Mouse (Mus musculus) adrenal gland, adult 2 months (tissue): Measurements from ENCODE around the gene Cox6a1. TPM values are rescaled to one million over a fixed set of nuclear protein-coding genes. Genes with fewer than 3 reads are reported as not detected.
A peak's percentile ranks its signal among the peaks of the same experiment; 100 is the strongest.

Source experiments
- DNase-seq: peaks from one replicate; pipeline ENCODE4 v3.0.0; 2021
- polyA plus RNA-seq: library from polyadenylated mRNA; depleted of rRNA; stranded (reverse); fragments of >200 nt; gene quantifications from 2 replicates; pipeline ENCODE4 v1.2.3, GENCODE M21; 2012; rRNA removed
- total RNA-seq, 2 experiments: library from RNA; stranded (reverse); gene quantifications; 2 replicates each; pipeline ENCODE4 v1.2.3; 2021

Cox6a1 gene
- total and polyA plus RNA-seq, 3 experiments: 1,468 to 4,255 (median 1,603) TPM

DNA sequence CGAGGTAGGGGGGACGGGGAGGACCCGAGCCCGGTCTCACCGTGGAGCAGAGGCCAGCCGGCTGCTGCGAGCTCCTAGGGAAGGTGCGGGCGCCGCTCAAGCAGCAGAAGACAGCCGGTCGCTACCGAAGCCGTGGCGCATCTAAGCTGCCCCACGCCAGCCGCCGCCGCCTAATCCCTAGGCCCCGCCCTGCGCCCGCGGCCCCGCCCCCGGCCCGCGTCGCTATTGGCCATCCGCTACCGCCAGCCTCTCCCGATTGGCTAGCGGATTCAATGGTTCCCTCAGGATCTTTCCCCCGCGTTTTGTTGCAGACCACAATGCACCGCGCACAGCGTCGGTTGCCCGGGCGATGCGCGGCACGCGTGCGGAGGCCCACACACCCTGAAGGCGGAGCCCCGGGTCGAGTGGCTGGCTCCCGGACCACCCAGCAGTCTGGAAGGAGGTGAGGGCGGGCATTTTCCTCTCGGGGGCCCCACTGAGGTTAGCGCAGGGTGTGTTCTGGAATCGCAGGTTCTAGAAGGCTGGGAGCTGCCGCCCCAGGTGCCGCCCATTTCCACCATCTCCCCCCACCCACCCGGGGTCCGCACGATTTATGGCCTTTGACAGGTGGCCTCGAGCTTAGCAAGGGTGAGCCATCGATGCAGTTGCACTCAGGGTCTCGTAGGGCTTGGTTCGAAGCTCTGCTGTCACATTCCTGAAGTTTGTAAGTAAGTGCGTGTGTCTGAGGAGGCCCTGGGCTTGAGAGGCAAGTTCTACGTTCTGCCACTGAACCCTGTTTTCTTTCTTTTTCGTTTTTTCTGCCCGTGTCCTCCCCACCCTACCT lies 47.8 kb downstream of the Cox6a1 start, which contains the start of gene Dynll1:
Gene Dynll1, minus strand, starts transcription at position 208 of the 823 bp plus-strand sequence.
- peak; percentile 99 for DNase-seq

DNA sequence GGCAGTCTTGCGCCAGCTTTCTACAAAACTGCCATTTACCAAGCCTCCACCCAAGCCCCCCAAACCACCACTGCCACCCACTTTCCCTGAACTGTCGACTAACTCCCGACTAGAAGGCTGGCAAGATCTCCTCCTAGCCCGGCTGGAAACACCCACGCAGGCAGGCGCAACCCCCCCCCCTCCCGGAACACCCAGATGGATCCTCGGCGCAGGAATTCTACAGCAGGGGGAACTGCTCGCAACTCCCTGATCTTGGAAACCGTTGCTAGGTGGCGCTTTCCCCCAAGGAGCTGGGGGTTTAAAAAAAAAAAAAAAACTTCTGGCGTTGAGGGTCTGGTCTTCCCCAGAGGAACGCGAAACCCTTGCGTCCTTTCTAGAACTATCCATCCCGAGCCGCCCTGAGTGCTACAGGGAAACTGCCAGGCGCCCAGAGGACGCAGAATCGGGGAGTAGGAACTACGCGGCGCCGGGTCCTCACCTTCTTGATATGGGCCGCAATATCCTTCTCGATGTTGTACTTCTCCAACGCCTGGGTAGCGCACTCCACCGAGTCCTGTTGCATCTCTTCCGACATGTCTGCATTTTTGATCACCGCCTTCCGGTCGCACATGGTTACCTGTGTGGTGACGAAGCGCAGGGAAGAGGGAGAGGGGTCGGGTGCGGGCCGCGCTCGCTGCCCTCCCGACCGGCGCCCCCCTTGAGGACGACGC lies 48.6 kb downstream of the Cox6a1 start:
- peak; percentile 82 for DNase-seq

DNA sequence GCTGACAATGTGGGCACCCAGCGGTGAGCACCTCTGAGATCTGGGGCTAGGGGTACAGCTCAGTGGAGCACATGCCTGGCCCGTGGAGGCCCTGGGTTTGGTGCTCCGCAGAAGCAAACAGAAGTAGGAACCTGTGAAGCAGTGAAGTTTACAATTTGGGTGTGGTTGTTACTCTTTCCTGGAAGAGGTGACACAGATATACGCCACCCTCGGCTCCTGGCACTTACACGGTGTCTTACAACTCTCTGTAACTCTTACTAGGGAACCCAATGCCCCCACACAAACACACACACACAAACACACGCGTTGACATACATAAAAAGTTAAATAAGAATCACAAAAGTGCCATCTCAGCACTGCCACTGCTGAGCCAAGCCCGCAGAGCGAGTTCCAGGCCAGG lies 52.4 kb downstream of the Cox6a1 start:
- no peak for DNase-seq

Other genes starting within 250 kb of the Cox6a1 start
- gene Acads, start 229.6 kb downstream of the Cox6a1 start, total RNA-seq: 100 to 1,000 TPM; 181 to 208 TPM
- gene Acads, start 229.6 kb downstream of the Cox6a1 start, polyA plus RNA-seq: 279 and 310 TPM in 2 replicates
- gene Unc119b, start 214.0 kb downstream of the Cox6a1 start, total RNA-seq: 10 to 100 TPM; 32.0 to 44.8 TPM
- 37.5 and 39.2 TPM in 2 replicates for gene Unc119b, start 214.0 kb downstream of the Cox6a1 start, polyA plus RNA-seq
- gene Mlec, start 190.8 kb downstream of the Cox6a1 start, total RNA-seq: 100 to 1,000 TPM; 165 to 185 TPM
- gene Mlec, start 190.8 kb downstream of the Cox6a1 start, polyA plus RNA-seq: 74.7 and 96.9 TPM in 2 replicates
- 10 to 100 TPM; 37.7 to 57.1 TPM for gene Cabp1, start 154.6 kb downstream of the Cox6a1 start, total RNA-seq
- gene Cabp1, start 154.6 kb downstream of the Cox6a1 start, polyA plus RNA-seq: 45.7 and 61.7 TPM in 2 replicates
- gene Pop5, start 113.1 kb downstream of the Cox6a1 start, total RNA-seq: 10 to 100 TPM; 53.1 to 84.0 TPM
- 194 and 250 TPM in 2 replicates for gene Pop5, start 113.1 kb downstream of the Cox6a1 start, polyA plus RNA-seq
- 100 to 1,000 TPM; 225 to 258 TPM for gene Rnf10, start 76.1 kb downstream of the Cox6a1 start, total RNA-seq
- 212 and 287 TPM in 2 replicates for gene Rnf10, start 76.1 kb downstream of the Cox6a1 start, polyA plus RNA-seq
- 10 to 100 TPM; 52.5 to 68.0 TPM for gene Coq5, start 69.3 kb downstream of the Cox6a1 start, total RNA-seq
- 14.6 and 15.7 TPM in 2 replicates for gene Coq5, start 69.3 kb downstream of the Cox6a1 start, polyA plus RNA-seq
- 100 to 1,000 TPM; 220 to 347 TPM for gene Dynll1, start 48.0 kb downstream of the Cox6a1 start, total RNA-seq
- gene Dynll1, start 48.0 kb downstream of the Cox6a1 start, polyA plus RNA-seq: 38.0 and 45.1 TPM in 2 replicates
- 10 to 100 TPM; 45.8 to 70.1 TPM for gene Srsf9, start 21.8 kb downstream of the Cox6a1 start, total RNA-seq
- 29.1 and 40.4 TPM in 2 replicates for gene Srsf9, start 21.8 kb downstream of the Cox6a1 start, polyA plus RNA-seq
- gene Gatc, start 7.8 kb downstream of the Cox6a1 start, total RNA-seq: 10 to 100 TPM; 21.1 to 24.0 TPM
- gene Gatc, start 7.8 kb downstream of the Cox6a1 start, polyA plus RNA-seq: 12.2 and 15.4 TPM in 2 replicates
- 10 to 100 TPM; 35.1 to 40.0 TPM for gene Triap1, start 7.8 kb downstream of the Cox6a1 start, total RNA-seq
- 7.9 and 8.6 TPM in 2 replicates for gene Triap1, start 7.8 kb downstream of the Cox6a1 start, polyA plus RNA-seq
- 10 to 100 TPM; 16.3 to 19.1 TPM for gene Msi1, start 80.6 kb upstream of the Cox6a1 start, total RNA-seq
- gene Msi1, start 80.6 kb upstream of the Cox6a1 start, polyA plus RNA-seq: 24.0 and 29.5 TPM in 2 replicates
- gene Pla2g1b, start 117.3 kb upstream of the Cox6a1 start, total RNA-seq: not detected
- gene Pla2g1b, start 117.3 kb upstream of the Cox6a1 start, polyA plus RNA-seq: 7.6 TPM in 1 of 2 replicates, not detected in the other
- 10 to 100 TPM; 15.1 to 28.0 TPM for gene Sirt4, start 135.7 kb upstream of the Cox6a1 start, total RNA-seq
- gene Sirt4, start 135.7 kb upstream of the Cox6a1 start, polyA plus RNA-seq: 47.4 and 61.7 TPM in 2 replicates
- 10 to 100 TPM; 39.4 to 47.2 TPM for gene Pxn, start 157.7 kb upstream of the Cox6a1 start, total RNA-seq
- gene Pxn, start 157.7 kb upstream of the Cox6a1 start, polyA plus RNA-seq: 66.9 and 67.5 TPM in 2 replicates
- 100 to 1,000 TPM; 758 to 884 TPM for gene Rplp0, start 210.5 kb upstream of the Cox6a1 start, total RNA-seq
- 1,163 and 1,198 TPM in 2 replicates for gene Rplp0, start 210.5 kb upstream of the Cox6a1 start, polyA plus RNA-seq
- gene Gcn1l1, start 216.3 kb upstream of the Cox6a1 start, total RNA-seq: 10 to 100 TPM; 48.6 to 51.1 TPM
- 41.2 and 49.4 TPM in 2 replicates for gene Gcn1l1, start 216.3 kb upstream of the Cox6a1 start, polyA plus RNA-seq